Mouse (Mus musculus) cortical plate, adult 2 months (tissue): ENCODE measurements around the gene Ephb2.

Experiments
- CTCF ChIP-seq: fragments of 200-500 bp; IDR thresholded peaks from 2 replicates; pipeline ENCODE4 v1.5.1; 2011; ENCODE audit warnings: mild to moderate bottlenecking, control low read depth, low read length; ENCODE audit not compliant: insufficient read depth; ENCODE audit errors: extremely low read depth
- POLR2A ChIP-seq: fragments of 200-500 bp; IDR thresholded peaks from 2 replicates; pipeline ENCODE4 v1.6.1; 2011; ENCODE audit warnings: mild to moderate bottlenecking, low read length, control low read depth; ENCODE audit not compliant: insufficient read depth; ENCODE audit errors: extremely low read depth

DNA sequence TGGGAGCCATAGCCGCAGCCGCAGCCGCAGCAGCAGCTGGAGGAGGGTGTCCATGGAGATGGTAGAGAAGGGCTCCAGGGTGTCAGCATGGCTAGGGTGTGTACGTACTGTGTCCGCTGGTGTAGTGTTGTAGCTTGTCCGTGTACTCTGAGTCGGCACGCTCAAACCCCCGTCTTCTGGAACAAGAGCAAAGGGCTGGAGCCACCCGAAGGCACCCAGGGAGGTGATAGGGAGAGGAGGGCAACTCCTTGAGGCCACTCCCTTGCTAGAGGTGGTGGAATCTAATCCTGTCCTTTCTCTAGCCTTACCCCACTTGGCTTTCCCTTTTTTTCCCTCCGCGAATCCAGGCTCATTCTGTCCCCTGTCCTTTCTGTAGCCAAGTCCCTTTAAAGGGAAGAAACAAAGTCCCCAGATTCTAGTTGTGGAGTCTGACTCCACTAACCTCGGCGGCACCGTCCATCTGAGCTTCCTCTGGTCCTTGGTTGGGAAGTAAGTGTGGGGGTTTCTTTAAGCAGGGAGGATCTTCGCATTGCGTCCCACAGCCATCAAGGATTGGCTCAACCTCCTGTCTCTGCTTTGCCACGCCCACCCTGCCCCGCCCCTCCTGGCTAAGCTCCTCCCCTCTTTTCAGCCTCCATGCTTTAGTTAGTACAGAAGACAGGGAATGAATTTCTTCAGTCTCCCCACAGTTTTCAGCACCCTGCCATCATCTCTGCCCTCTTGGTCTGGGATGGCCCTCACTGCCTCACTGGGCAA, 163.3 kb downstream of the Ephb2 start:
- no peak for TF ChIP-seq CTCF
- no peak for TF ChIP-seq POLR2A
